Mouse (Mus musculus) forebrain, postnatal 0 days (tissue): ENCODE data around the gene Trim61. TPM values are rescaled to one million over a fixed set of nuclear protein-coding genes. Genes with fewer than 3 reads are reported as not detected.

ENCODE experiments used
- ATAC-seq: fragments of 200-750 bp; cut with Nextera tagmentation; 2 replicates; pipeline ENCODE4 v1.8.0; 2017; ENCODE audit warnings: mild to moderate bottlenecking, moderate library complexity
- DNase-seq: peaks from one replicate; pipeline ENCODE4 v3.0.0-alpha.2; 2015
- H3K27ac ChIP-seq: fragments of 300-500 bp; sonication (generic); 2 replicates; pipeline ENCODE4 v1.5.1; 2014; ENCODE audit warnings: low read depth, mild to moderate bottlenecking, antibody characterized with exemption, low read length, moderate library complexity, mixed read lengths
- H3K27me3 ChIP-seq: fragments of 300-500 bp; sonication (generic); 2 replicates; pipeline ENCODE4 v1.6.1; 2014; ENCODE audit warnings: mild to moderate bottlenecking, low read length, mixed read lengths; ENCODE audit not compliant: insufficient read depth
- H3K36me3 ChIP-seq: fragments of 300-500 bp; sonication (generic); 2 replicates; pipeline ENCODE4 v1.6.1; 2014; ENCODE audit warnings: mild to moderate bottlenecking, moderate library complexity; ENCODE audit not compliant: insufficient read depth
- H3K4me1 ChIP-seq: fragments of 300-500 bp; sonication (generic); 2 replicates; pipeline ENCODE4 v1.6.1; 2014; ENCODE audit warnings: antibody characterized with exemption; ENCODE audit not compliant: insufficient read depth
- H3K4me2 ChIP-seq: fragments of 300-500 bp; sonication (generic); 2 replicates; pipeline ENCODE4 v1.6.1; 2014; ENCODE audit warnings: low read depth, mild to moderate bottlenecking, moderate library complexity
- H3K4me3 ChIP-seq: fragments of 300-500 bp; sonication (generic); 2 replicates; pipeline ENCODE4 v1.5.1; 2014; ENCODE audit warnings: low read depth, low read length, mixed read lengths
- H3K9ac ChIP-seq: fragments of 300-500 bp; sonication (generic); 2 replicates; pipeline ENCODE4 v1.6.1; 2014; ENCODE audit warnings: mild to moderate bottlenecking
- H3K9me3 ChIP-seq: fragments of 300-500 bp; sonication (generic); 2 replicates; pipeline ENCODE4 v1.6.1; 2016; ENCODE audit warnings: low read length
- CTCF ChIP-seq: sonication (generic); IDR thresholded peaks from 2 replicates; pipeline ENCODE4 v1.5.1; 2016; ENCODE audit warnings: antibody characterized with exemption, control low read depth, low read depth
- WGBS: fragments of 180-500 bp; shearing (Covaris S2); extraction: QIAGEN DNeasy Blood & Tissue Kit; methylation state at CpG from one replicate; pipeline ENCODE4 v1.1.7; 2014; 5-methylcytosine and 5-hydroxymethylcytosine counted together
- polyA plus RNA-seq: library from polyadenylated mRNA; unstranded; fragments of >200 nt; fragmentation: Nextera tagmentation; extraction: Ambion mirVana; gene quantifications from 2 replicates; pipeline ENCODE4 v1.2.1, GENCODE M21; 2015
- total RNA-seq: library from RNA; depleted of rRNA; stranded (reverse); fragments of >200 nt; gene quantifications from 2 replicates; pipeline ENCODE4 v1.2.3, GENCODE M21; 2014

The Trim61 gene
- total and polyA plus RNA-seq, 2 experiments from 2014 or later, result not detected

- Histone ChIP-seq H3K4me1 (no peaks in the 10 kb centered on the region), H3K36me3 (no peaks in the 10 kb centered on the region), H3K9me3 (no peaks in the 10 kb centered on the region), H3K27ac (no peak overlapping the region), H3K4me3 (no peak overlapping the region), H3K4me2 (no peak overlapping the region), H3K27me3 (no peaks in the 10 kb centered on the region), H3K9ac (no peak overlapping the region)
- DNase-seq, result no peak
- TF ChIP-seq CTCF, result no peak
- no peak for ATAC-seq
- 57% methylated on average over 5 of the region's 5 CpGs for WGBS
Observed at GRCm38 (mm10) chr8:65053968-65054367, 35.6 kb upstream of the Trim61 start.

GRCm38 (mm10) chr8:65053554-65053953 lies 35.2 kb upstream of the Trim61 start:
- Histone ChIP-seq H3K4me1 (no peaks in the 10 kb centered on the region), H3K9ac (no peak overlapping the region), H3K9me3 (no peaks in the 10 kb centered on the region), H3K4me3 (no peak overlapping the region), H3K27me3 (no peaks in the 10 kb centered on the region), H3K27ac (no peak overlapping the region), H3K4me2 (no peak overlapping the region), H3K36me3 (no peaks in the 10 kb centered on the region)
- DNase-seq, result no peak
- TF ChIP-seq CTCF, result no peak
- WGBS, result 94% methylated on average over 3 of the region's 3 CpGs
- no peak for ATAC-seq

GRCm38 (mm10) chr8:65047801-65048200 lies 29.5 kb upstream of the Trim61 start:
- no peak for TF ChIP-seq CTCF
- Histone ChIP-seq H3K4me1 (no peaks in the 10 kb centered on the region), H3K4me3 (no peak overlapping the region), H3K4me2 (no peak overlapping the region), H3K9ac (no peak overlapping the region), H3K27ac (no peak overlapping the region), H3K27me3 (no peaks in the 10 kb centered on the region), H3K36me3 (no peaks in the 10 kb centered on the region), H3K9me3 (no peaks in the 10 kb centered on the region)
- no peak for DNase-seq
- 77% methylated on average over 4 of the region's 4 CpGs for WGBS
- no peak for ATAC-seq

GRCm38 (mm10) chr8:65047193-65047592 lies 28.9 kb upstream of the Trim61 start:
- no peaks in the 10 kb centered on the region for H3K4me1 ChIP-seq
- H3K4me3 ChIP-seq, result no peak overlapping the region
- 94% methylated on average over 4 of the region's 4 CpGs for WGBS
- no peaks in the 10 kb centered on the region for H3K27me3 ChIP-seq
- H3K9ac ChIP-seq, result no peak overlapping the region
- H3K27ac ChIP-seq, result no peak overlapping the region
- no peak for TF ChIP-seq CTCF
- H3K36me3 ChIP-seq, result no peaks in the 10 kb centered on the region
- DNase-seq (no peak), ATAC-seq (no peak)
- no peaks in the 10 kb centered on the region for H3K9me3 ChIP-seq
- no peak overlapping the region for H3K4me2 ChIP-seq

GRCm38 (mm10) chr8:65046565-65046964 lies 28.2 kb upstream of the Trim61 start:
- H3K27ac ChIP-seq, result no peak overlapping the region
- H3K9ac ChIP-seq, result no peak overlapping the region
- no peak for DNase-seq
- H3K4me2 ChIP-seq, result no peak overlapping the region
- H3K36me3 ChIP-seq, result no peaks in the 10 kb centered on the region
- ATAC-seq, result no peak
- no peaks in the 10 kb centered on the region for H3K4me1 ChIP-seq
- WGBS, result 51% methylated on average over 5 of the region's 5 CpGs
- H3K27me3 ChIP-seq, result no peaks in the 10 kb centered on the region
- no peak for TF ChIP-seq CTCF
- H3K4me3 ChIP-seq, result no peak overlapping the region
- H3K9me3 ChIP-seq, result no peaks in the 10 kb centered on the region

- Histone ChIP-seq H3K4me2 (peak within 1 kb of the TSS; percentile 62), H3K27ac (no peak within 1 kb of the TSS), H3K27me3 (no peaks in the 10 kb centered on the region), H3K4me1 (no peaks in the 10 kb centered on the region), H3K36me3 (no peaks in the 10 kb centered on the region), H3K9ac (no peak within 1 kb of the TSS), H3K9me3 (no peaks in the 10 kb centered on the region), H3K4me3 (peak within 1 kb of the TSS; percentile 34)
- under 1% methylated on average over 8 of the region's 8 CpGs for WGBS
- no peak for TF ChIP-seq CTCF
- DNase-seq, result peak; percentile 30
- peak; percentile 60 for ATAC-seq
Observed at GRCm38 (mm10) chr8:65037117-65037533, 18.8 kb upstream of the Trim61 start, which contains the start of gene Apela. Gene Apela, minus strand, starts transcription at chr8:65037336.

- no peak overlapping the region for H3K9ac ChIP-seq
- no peaks in the 10 kb centered on the region for H3K9me3 ChIP-seq
- H3K27me3 ChIP-seq, result no peaks in the 10 kb centered on the region
- WGBS, result 36% methylated on average over 2 of the region's 2 CpGs
- no peak for DNase-seq
- H3K4me3 ChIP-seq, result no peak overlapping the region
- no peak for TF ChIP-seq CTCF
- H3K36me3 ChIP-seq, result no peaks in the 10 kb centered on the region
- H3K27ac ChIP-seq, result no peak overlapping the region
- no peak for ATAC-seq
- H3K4me1 ChIP-seq, result no peaks in the 10 kb centered on the region
- H3K4me2 ChIP-seq, result no peak overlapping the region
Observed at GRCm38 (mm10) chr8:65034136-65034535, 15.8 kb upstream of the Trim61 start.

- H3K27ac ChIP-seq, result no peak overlapping the region
- no peaks in the 10 kb centered on the region for H3K27me3 ChIP-seq
- ATAC-seq (no peak), DNase-seq (no peak)
- no peaks in the 10 kb centered on the region for H3K36me3 ChIP-seq
- H3K9me3 ChIP-seq, result no peaks in the 10 kb centered on the region
- H3K9ac ChIP-seq, result no peak overlapping the region
- WGBS, result 79% methylated on average over 13 of the region's 13 CpGs
- no peak for TF ChIP-seq CTCF
- H3K4me1 ChIP-seq, result no peaks in the 10 kb centered on the region
- H3K4me2 ChIP-seq, result no peak overlapping the region
- no peak overlapping the region for H3K4me3 ChIP-seq
Observed at GRCm38 (mm10) chr8:65033056-65033455, 14.7 kb upstream of the Trim61 start.
